Mouse (Mus musculus) ES-E14 (cell line): ENCODE data around the gene Phactr4. TPM values are rescaled to one million over a fixed set of nuclear protein-coding genes. Genes with fewer than 3 reads are reported as not detected.
A peak's percentile ranks its signal among the peaks of the same experiment; 100 is the strongest.

Source experiments
- DNase-seq: peaks from one replicate; pipeline ENCODE4 v3.0.0-alpha.2; 2013; ENCODE audit warnings: low read depth, low spot score
- H3K27ac ChIP-seq: 2 replicates; pipeline ENCODE4 v1.5.1; 2012; ENCODE audit warnings: low read depth, mild to moderate bottlenecking, low read length, moderate library complexity, mixed read lengths; ENCODE audit not compliant: poor library complexity, insufficient read depth, severe bottlenecking
- H3K36me3 ChIP-seq: 2 replicates; pipeline ENCODE4 v1.6.1; 2012; ENCODE audit warnings: mild to moderate bottlenecking, low read length, moderate library complexity, mixed read lengths; ENCODE audit not compliant: control insufficient read depth, poor library complexity, insufficient read depth, severe bottlenecking
- H3K4me1 ChIP-seq, 2 experiments: fragments of 150-350 bp in 1 of 2; sonication (generic) in 1 of 2; 2 replicates each; pipeline ENCODE4 v1.6.1; 2012; ENCODE audit warnings: low read length in 2 of 2, mild to moderate bottlenecking in 1 of 2, mixed read lengths in 1 of 2; ENCODE audit not compliant: control insufficient read depth in 2 of 2, insufficient read depth in 2 of 2, poor library complexity in 1 of 2
- H3K4me3 ChIP-seq, 2 experiments: fragments of 150-350 bp in 1 of 2; sonication (generic) in 1 of 2; 2 replicates each; pipeline ENCODE4 v1.5.1; 2012; ENCODE audit warnings: low read length in 2 of 2, low read depth in 1 of 2, mild to moderate bottlenecking in 1 of 2, mixed read lengths in 1 of 2; ENCODE audit not compliant: insufficient read depth in 1 of 2, poor library complexity in 1 of 2, severe bottlenecking in 1 of 2
- H3K9ac ChIP-seq: 2 replicates; pipeline ENCODE4 v1.6.1; 2012; ENCODE audit warnings: low read depth, mild to moderate bottlenecking, low read length, mixed read lengths; ENCODE audit not compliant: poor library complexity, insufficient read depth, severe bottlenecking
- H3K9me3 ChIP-seq: fragments of 150-350 bp; sonication (generic); 2 replicates; pipeline ENCODE4 v1.6.1; 2012; ENCODE audit warnings: low read depth, mild to moderate bottlenecking, low read length; ENCODE audit not compliant: control insufficient read depth, insufficient read depth
- CHD2 ChIP-seq: IDR thresholded peaks from 2 replicates; pipeline ENCODE4 v1.6.1; 2014; ENCODE audit warnings: mild to moderate bottlenecking, low read depth, low read length, inconsistent platforms
- HCFC1 ChIP-seq: IDR thresholded peaks from 2 replicates; pipeline ENCODE4 v1.6.1; 2012; ENCODE audit warnings: low read length, inconsistent platforms, borderline replicate concordance; ENCODE audit not compliant: insufficient read depth
- MAFK ChIP-seq: IDR thresholded peaks from 2 replicates; pipeline ENCODE4 v1.6.1; 2014; ENCODE audit warnings: mild to moderate bottlenecking, low read depth, low read length, inconsistent platforms; ENCODE audit not compliant: insufficient read depth
- ZC3H11A ChIP-seq: IDR thresholded peaks from 2 replicates; pipeline ENCODE4 v1.6.1; 2012; ENCODE audit warnings: low read depth, mild to moderate bottlenecking, inconsistent platforms, low read length, borderline replicate concordance
- ZNF384 ChIP-seq: IDR thresholded peaks from 2 replicates; pipeline ENCODE4 v1.6.1; 2012; ENCODE audit warnings: low read depth, low read length, inconsistent platforms
- in situ Hi-C, 2 experiments: fragments of 600-800 bp; cut with MboI; formaldehyde crosslinking; loops; one replicate each; pipeline ENCODE4 v1.15.1; 2025; ENCODE audit warnings: low sequenced_read_pairs in 2 of 2, inconsistent platforms in 1 of 2; ENCODE audit not compliant: unreplicated experiment in 2 of 2
- total RNA-seq: library from RNA; depleted of rRNA; stranded (reverse); fragments of 300-350 nt; gene quantifications from 2 replicates; pipeline ENCODE4 v1.2.3, GENCODE M21; 2012; rRNA removed

The Phactr4 gene
- total RNA-seq, 1 experiment, result 7.8 TPM

- no peaks in the 10 kb centered on the region for H3K9me3 ChIP-seq
- H3K27ac ChIP-seq, result peak overlapping the region; percentile 83
- peak overlapping the region; percentile 82 to 86 for H3K4me3 ChIP-seq
- peaks cover 3 to 7% of the 10 kb centered on the region in 2 experiments; a peak in 3 of 4 replicates for H3K4me1 ChIP-seq
- peak overlapping the region; percentile 94 for H3K9ac ChIP-seq
- in situ Hi-C loops, result no loop called here
- DNase-seq, result no peak
- no peak for TF ChIP-seq HCFC1
- no peak for TF ChIP-seq MAFK
- TF ChIP-seq ZNF384, result no peak
- TF ChIP-seq CHD2, result no peak
- no peak for TF ChIP-seq ZC3H11A
- H3K36me3 ChIP-seq, result peaks cover 36% of the 10 kb centered on the region
Observed at GRCm38 (mm10) chr4:132309849-132310472, 112.3 kb downstream of the Phactr4 start.

GRCm38 (mm10) chr4:132309140-132309848 is 113.0 kb downstream of the Phactr4 start:
- Histone ChIP-seq H3K4me1 (peaks cover 2 to 6% of the 10 kb centered on the region in 2 experiments; a peak in 2 of 4 replicates), H3K36me3 (peaks cover 36% of the 10 kb centered on the region), H3K9me3 (no peaks in the 10 kb centered on the region), H3K27ac (peak overlapping the region; percentile 83), H3K4me3 (peak overlapping the region; percentile 82 to 86), H3K9ac (peak overlapping the region; percentile 94)
- in situ Hi-C loops, result no loop called here
- no peak for TF ChIP-seq HCFC1
- TF ChIP-seq CHD2, result no peak
- no peak for TF ChIP-seq ZNF384
- no peak for TF ChIP-seq ZC3H11A
- TF ChIP-seq MAFK, result no peak
- DNase-seq, result no peak

- peak overlapping the region; percentile 94 for H3K9ac ChIP-seq
- no peaks in the 10 kb centered on the region for H3K9me3 ChIP-seq
- peak; percentile 87 for DNase-seq
- H3K4me1 ChIP-seq, result no peaks in the 10 kb centered on the region; a peak in 1 of 4 replicates
- H3K36me3 ChIP-seq, result peaks cover 29% of the 10 kb centered on the region
- peak overlapping the region; percentile 83 for H3K27ac ChIP-seq
- in situ Hi-C loops, result no loop called here
- peak overlapping the region; percentile 82 to 86 for H3K4me3 ChIP-seq
- TF ChIP-seq ZC3H11A (no peak), CHD2 (no peak), HCFC1 (peak; percentile 96), ZNF384 (peak; percentile 49; the same call in 1 of the 2 replicates), MAFK (no peak)
Observed at GRCm38 (mm10) chr4:132308437-132309139, 113.7 kb downstream of the Phactr4 start.

GRCm38 (mm10) chr4:132306004-132306403 is 116.3 kb downstream of the Phactr4 start:
- in situ Hi-C loops, result no loop called here
- Histone ChIP-seq H3K4me1 (peaks cover 0 to 8% of the 10 kb centered on the region in 2 experiments; a peak in 1 of 4 replicates), H3K9me3 (no peaks in the 10 kb centered on the region), H3K9ac (peak overlapping the region; percentile 16; the same call in 1 of the 2 replicates), H3K36me3 (peaks cover 22% of the 10 kb centered on the region), H3K27ac (no peak overlapping the region), H3K4me3 (no peak overlapping the region)
- TF ChIP-seq ZNF384 (no peak), MAFK (no peak), CHD2 (no peak), ZC3H11A (no peak), HCFC1 (no peak)
- DNase-seq, result no peak

Other genes starting within 250 kb of the Phactr4 start
- gene Ythdf2, start 210.2 kb downstream of the Phactr4 start, total RNA-seq, result 56.1 and 67.7 TPM in 2 replicates
- 20.7 and 22.3 TPM in 2 replicates for gene Gmeb1, start 160.9 kb downstream of the Phactr4 start, total RNA-seq
- 12.1 and 21.9 TPM in 2 replicates for gene Taf12, start 148.1 kb downstream of the Phactr4 start, total RNA-seq
- gene Rab42, start 119.1 kb downstream of the Phactr4 start, total RNA-seq, result 0.69 and 1.1 TPM in 2 replicates
- gene Trnau1ap, start 93.0 kb downstream of the Phactr4 start, total RNA-seq, result 48.6 and 61.8 TPM in 2 replicates
- 107 and 117 TPM in 2 replicates for gene Rcc1, start 68.9 kb downstream of the Phactr4 start, total RNA-seq
- 29.7 and 32.8 TPM in 2 replicates for gene Med18, start 41.4 kb upstream of the Phactr4 start, total RNA-seq
- 75.8 and 96.1 TPM in 2 replicates for gene Sesn2, start 88.0 kb upstream of the Phactr4 start, total RNA-seq
- gene Atpif1, start 111.2 kb upstream of the Phactr4 start, total RNA-seq, result 485 and 496 TPM in 2 replicates
- 127 and 167 TPM in 2 replicates for gene Dnajc8, start 113.1 kb upstream of the Phactr4 start, total RNA-seq
- gene Ptafr, start 141.6 kb upstream of the Phactr4 start, total RNA-seq, result 0.26 and 0.40 TPM in 2 replicates
- 28.1 and 31.9 TPM in 2 replicates for gene Eya3, start 216.5 kb upstream of the Phactr4 start, total RNA-seq